Mouse (Mus musculus): ENCODE results near the gene Barhl2.

- TF ChIP-seq CTCF (IDR thresholded peaks at IDR 0.05; ENCODE audit: borderline replicate concordance, control insufficient read depth, extremely low read depth, insufficient read depth, low read length, poor library complexity) (no peak), POLR2A (IDR thresholded peaks at IDR 0.05; ENCODE audit: control insufficient read depth, extremely low read depth, insufficient read depth, low read length, poor library complexity) (no peak)
These were observed 13.5 kb upstream of the Barhl2 start for GRCm38 (mm10) chr5:106471235-106472104.

Data from thymus, adult 2 months (tissue).